Mouse (Mus musculus): ENCODE data around the gene Ptpro. TPM values are rescaled to one million over a fixed set of nuclear protein-coding genes. Genes with fewer than 3 reads are reported as not detected.

Gene Ptpro
- 10 to 100 TPM; 43.6 to 45.4 TPM for total RNA-seq (2021)
- long read RNA-seq, experiment 1, full-length matches to known transcripts: 14 of 25 reads
- long read RNA-seq, experiment 1, partial matches to known transcripts: 9 of 25 reads
- long read RNA-seq, experiment 1, other reads (novel, unspliced or antisense): 2 of 25 reads
- long read RNA-seq, experiment 2, full-length matches to known transcripts: 33 of 52 reads
- long read RNA-seq, experiment 2, partial matches to known transcripts: 14 of 52 reads
- long read RNA-seq, experiment 2, other reads (novel, unspliced or antisense): 5 of 52 reads

GRCm38 (mm10) chr6:137252194-137252886 is at the start of gene Ptpro:
TSS of gene Ptpro (plus strand) at chr6:137252319.
- 0 out of 2 replicates have a peak, but pooled peaks have one; percentile 15 for TF ChIP-seq CTCF (conservative IDR thresholded peaks at IDR 0.05)
- peak in 1 of 2 experiments; percentile 49 for DNase-seq (ENCODE audit: low spot score in 2 of 2)
- Histone ChIP-seq H3K4me3 (peak within 1 kb of the TSS; percentile 78), H3K27ac (peak within 1 kb of the TSS; percentile 93)

- no peak for TF ChIP-seq CTCF (conservative IDR thresholded peaks at IDR 0.05)
- H3K27ac ChIP-seq: no peak overlapping the region
Measured at GRCm38 (mm10) chr6:137202661-137203060, 49.5 kb upstream of the Ptpro start.

GRCm38 (mm10) chr6:137205662-137206400 is 46.3 kb upstream of the Ptpro start:
- peak; percentile 83 for TF ChIP-seq CTCF (conservative IDR thresholded peaks at IDR 0.05)
- DNase-seq (ENCODE audit: low spot score in 2 of 2): peak; percentile 11 to 55

More at GRCm38 (mm10) chr6:137202661-137203060, 49.5 kb upstream of the Ptpro start:
- DNase-seq (ENCODE audit: low spot score in 2 of 2): no peak
- no peak overlapping the region for H3K4me3 ChIP-seq

DNA sequence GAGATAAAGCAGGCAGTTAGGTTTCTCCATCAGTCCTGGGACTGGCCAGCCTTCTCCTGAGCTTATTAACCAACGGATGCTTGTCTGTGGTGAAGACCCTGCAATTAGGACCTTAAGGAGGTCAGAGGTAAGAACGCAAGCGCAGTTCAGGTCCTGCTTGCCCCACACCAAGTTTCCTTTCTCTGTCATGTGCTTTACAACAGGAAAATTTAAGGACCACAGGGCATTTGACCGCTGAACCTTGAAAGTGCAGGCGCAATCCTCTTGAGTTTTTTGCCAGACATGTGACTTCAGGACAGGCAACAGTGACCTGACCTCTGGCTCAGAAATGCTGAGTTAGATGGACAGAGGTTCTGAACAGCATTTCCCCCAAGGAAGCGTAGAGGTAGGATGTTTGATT is 45.0 kb upstream of the Ptpro start:
- Histone ChIP-seq H3K27ac (no peak overlapping the region), H3K4me3 (no peak overlapping the region)
- no peak for TF ChIP-seq CTCF (conservative IDR thresholded peaks at IDR 0.05)
- DNase-seq (ENCODE audit: low spot score in 2 of 2): no peak

More at GRCm38 (mm10) chr6:137205662-137206400, 46.3 kb upstream of the Ptpro start:
- no peak overlapping the region for H3K27ac ChIP-seq
- no peak overlapping the region for H3K4me3 ChIP-seq

DNA sequence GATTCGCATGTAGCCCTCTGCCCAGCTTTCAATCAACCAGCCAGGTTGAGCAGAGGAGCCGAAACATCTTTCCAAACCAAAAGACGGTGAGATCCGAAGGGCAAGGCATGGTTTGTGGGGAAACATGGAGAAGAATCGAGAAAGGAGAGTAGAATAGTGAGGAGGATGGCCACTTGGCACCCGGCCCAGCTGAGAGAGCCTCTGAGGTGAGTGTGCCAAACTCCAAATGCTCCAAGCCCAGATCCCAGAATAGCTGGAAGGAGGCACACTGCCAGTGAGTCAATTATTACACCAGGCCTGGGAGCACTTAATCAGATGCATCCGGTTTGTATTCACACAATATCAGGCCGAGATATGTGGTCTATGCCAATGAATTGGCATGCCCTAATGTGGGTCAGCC is 42.1 kb upstream of the Ptpro start:
- DNase-seq (ENCODE audit: low spot score in 2 of 2): peak; percentile 44 to 52
- no peak for TF ChIP-seq CTCF (conservative IDR thresholded peaks at IDR 0.05)
- Histone ChIP-seq H3K27ac (no peak overlapping the region), H3K4me3 (no peak overlapping the region)

GRCm38 (mm10) chr6:137210991-137211390 is 41.1 kb upstream of the Ptpro start:
- Histone ChIP-seq H3K27ac (no peak overlapping the region), H3K4me3 (no peak overlapping the region)
- no peak for TF ChIP-seq CTCF (conservative IDR thresholded peaks at IDR 0.05)
- DNase-seq (ENCODE audit: low spot score in 2 of 2): no peak

DNA sequence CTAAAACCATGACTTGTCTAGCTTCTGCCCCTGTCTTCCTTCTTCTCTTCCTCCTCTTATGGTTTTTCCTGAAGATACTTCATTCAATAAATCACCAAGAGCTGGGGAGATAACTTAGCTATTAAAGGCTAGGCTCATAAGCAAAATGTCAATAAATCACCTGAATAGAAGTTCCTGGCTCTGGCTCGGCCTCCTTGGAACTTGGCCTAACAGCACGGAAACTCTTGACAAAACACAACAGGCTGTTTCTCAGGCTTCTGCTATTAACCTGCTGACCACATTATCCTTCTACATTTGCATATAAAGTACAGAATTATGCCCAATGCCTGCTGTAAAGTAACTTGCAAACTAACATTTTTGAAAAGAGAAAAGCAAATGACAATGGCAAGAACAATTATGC is 40.7 kb upstream of the Ptpro start:
- Histone ChIP-seq H3K4me3 (no peak overlapping the region), H3K27ac (no peak overlapping the region)
- no peak for DNase-seq (ENCODE audit: low spot score in 2 of 2)
- no peak for TF ChIP-seq CTCF (conservative IDR thresholded peaks at IDR 0.05)

- TF ChIP-seq CTCF (conservative IDR thresholded peaks at IDR 0.05): peak; percentile 31
- no peak overlapping the region for H3K27ac ChIP-seq
- H3K4me3 ChIP-seq: no peak overlapping the region
- DNase-seq (ENCODE audit: low spot score in 2 of 2): no peak
Measured at GRCm38 (mm10) chr6:137217841-137218463, 34.2 kb upstream of the Ptpro start.

GRCm38 (mm10) chr6:137252887-137253242 is 746 bp downstream of the Ptpro start:
- no peak for DNase-seq (ENCODE audit: low spot score in 2 of 2)
- Histone ChIP-seq H3K27ac (peak overlapping the region; percentile 93), H3K4me3 (peak overlapping the region; percentile 78)
- no peak for TF ChIP-seq CTCF (conservative IDR thresholded peaks at IDR 0.05)

DNA sequence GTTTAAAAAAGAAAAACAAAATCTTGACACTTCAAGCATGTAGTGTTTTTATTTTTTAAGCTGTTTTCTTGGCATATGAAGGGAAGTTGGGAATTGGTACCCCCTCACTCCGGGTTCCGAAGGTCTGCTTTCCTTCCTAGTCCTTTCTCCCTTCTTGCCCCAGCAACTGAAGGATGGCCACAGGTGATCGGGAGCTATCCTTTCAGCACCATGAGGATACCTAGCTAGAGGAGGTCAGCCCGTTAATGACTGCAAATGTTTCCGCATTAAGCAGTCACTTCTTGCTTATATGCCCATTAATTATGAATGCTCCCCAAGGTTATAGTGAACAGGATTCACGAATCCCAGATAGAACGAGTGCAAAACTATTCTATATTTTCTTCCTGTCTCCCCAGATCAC is 1.3 kb downstream of the Ptpro start:
- H3K4me3 ChIP-seq: peak overlapping the region; percentile 78
- DNase-seq (ENCODE audit: low spot score in 2 of 2): no peak
- TF ChIP-seq CTCF (conservative IDR thresholded peaks at IDR 0.05): no peak
- H3K27ac ChIP-seq: peak overlapping the region; percentile 93

DNA sequence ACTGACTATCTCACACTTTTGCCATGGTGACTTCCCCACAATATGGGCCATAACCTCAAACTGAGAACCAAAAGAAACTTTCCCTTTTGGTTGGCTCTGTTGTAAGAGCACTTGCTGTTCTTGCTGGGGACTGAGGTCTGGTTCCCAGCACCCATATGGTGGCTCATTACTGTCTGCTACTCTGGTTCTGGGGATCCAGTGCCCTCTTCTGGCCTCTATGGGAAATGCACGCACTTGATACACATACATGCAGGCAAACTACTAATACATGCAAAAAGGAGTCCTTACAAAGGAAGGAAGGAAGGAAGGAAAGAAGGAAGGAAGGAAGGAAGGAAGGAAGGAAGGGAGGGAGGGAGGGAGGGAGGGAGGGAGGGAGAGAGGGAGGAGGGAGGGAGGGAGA is 8.9 kb downstream of the Ptpro start:
- H3K27ac ChIP-seq: no peak overlapping the region
- no peak overlapping the region for H3K4me3 ChIP-seq
- peak; percentile 19; the same call in 1 of the 2 replicates for TF ChIP-seq CTCF (conservative IDR thresholded peaks at IDR 0.05)
- no peak for DNase-seq (ENCODE audit: low spot score in 2 of 2)

GRCm38 (mm10) chr6:137262087-137262486 is 10.0 kb downstream of the Ptpro start:
- no peak for TF ChIP-seq CTCF (conservative IDR thresholded peaks at IDR 0.05)
- H3K27ac ChIP-seq: no peak overlapping the region
- no peak for DNase-seq (ENCODE audit: low spot score in 2 of 2)
- no peak overlapping the region for H3K4me3 ChIP-seq

- H3K4me3 ChIP-seq: no peak overlapping the region
- DNase-seq (ENCODE audit: low spot score in 2 of 2): no peak
- TF ChIP-seq CTCF (conservative IDR thresholded peaks at IDR 0.05): no peak
- no peak overlapping the region for H3K27ac ChIP-seq
Measured at GRCm38 (mm10) chr6:137268019-137268418, 15.9 kb downstream of the Ptpro start.
